In genomic region chr19:57954131-57954530, GRCm38 (mm10) we compare ENCODE assay signal across 29 mouse cellular contexts.
DNase-seq lines count a peak whose midpoint lies in the region; ATAC-seq and TF ChIP-seq lines count a peak whose summit lies in the region.
"Had no signal": no experiment of that assay in that cellular context is flagged by ENCODE, and none has a peak within 500 bp of the region (broad histone marks: within the 10 kb centered on the region; RNA-seq: fewer than 3 reads in every experiment).

No protein-coding gene starts in this region.

- H3K9me3 ChIP-seq in heart, embryonic 11.5 days (replicated peaks; ENCODE audit: control insufficient read depth, low read length), result no peaks in the 10 kb centered on the region
- H3K9me3 ChIP-seq in limb, embryonic 11.5 days (ENCODE audit: control insufficient read depth, low read length), result no peaks in the 10 kb centered on the region
- no peaks in the 10 kb centered on the region for H3K9me3 ChIP-seq in limb, embryonic 10.5 days (replicated peaks)
- no peaks in the 10 kb centered on the region for H3K9me3 ChIP-seq in MEL (replicated peaks; ENCODE audit: insufficient read depth, low read length)
- no peaks in the 10 kb centered on the region for H3K9me3 ChIP-seq in stomach, postnatal 0 days (ENCODE audit: control insufficient read depth, low read length)
- no peaks in the 10 kb centered on the region for H3K9me3 ChIP-seq in kidney, embryonic 15.5 days (replicated peaks)
- H3K9me3 ChIP-seq: embryonic facial prominence, embryonic 13.5 days; embryonic facial prominence, embryonic 15.5 days; forebrain, embryonic 10.5 days; forebrain, embryonic 12.5 days had no signal

- no peak overlapping the region for H3K4me2 ChIP-seq in heart, embryonic 11.5 days
- H3K4me2 ChIP-seq in limb, embryonic 11.5 days (ENCODE audit: low read depth, severe bottlenecking), result no peak overlapping the region
- no peak overlapping the region for H3K4me2 ChIP-seq in stomach, postnatal 0 days (replicated peaks; ENCODE audit: low read depth)
- H3K4me2 ChIP-seq in kidney, embryonic 15.5 days, result no peak overlapping the region
- H3K4me2 ChIP-seq: embryonic facial prominence, embryonic 13.5 days; embryonic facial prominence, embryonic 15.5 days; forebrain, embryonic 12.5 days had no signal

- no peak for TF ChIP-seq RAD21 in MEL (IDR thresholded peaks at IDR 0.05; ENCODE audit: low read depth, low read length)

- no peak for TF ChIP-seq POLR2A in MEL (IDR thresholded peaks at IDR 0.05; ENCODE audit: control insufficient read depth in 1 of 2, insufficient read depth in 1 of 2, low read depth in 1 of 2, low read length in 2 of 2, poor library complexity in 1 of 2)

- WGBS in heart, embryonic 11.5 days (ENCODE audit: insufficient replicate concordance), result 94% methylated on average over 3 of the region's 3 CpGs
- WGBS in limb, embryonic 11.5 days, result 98% methylated on average over 3 of the region's 3 CpGs
- WGBS in limb, embryonic 10.5 days, result 96% methylated on average over 3 of the region's 3 CpGs
- 95% methylated on average over 3 of the region's 3 CpGs for WGBS in stomach, postnatal 0 days
- 98% methylated on average over 3 of the region's 3 CpGs for WGBS in kidney, embryonic 15.5 days

- H3K4me3 ChIP-seq in heart, embryonic 11.5 days (ENCODE audit: low read depth, low read length), result no peak overlapping the region
- H3K4me3 ChIP-seq in limb, embryonic 11.5 days (ENCODE audit: low read depth, low read length), result no peak overlapping the region
- no peak overlapping the region for H3K4me3 ChIP-seq in limb, embryonic 10.5 days
- H3K4me3 ChIP-seq in MEL (ENCODE audit: control insufficient read depth in 1 of 2, insufficient read depth in 1 of 2, low read depth in 2 of 2, low read length in 2 of 2), result no peak overlapping the region
- no peak overlapping the region for H3K4me3 ChIP-seq in stomach, postnatal 0 days (ENCODE audit: low read depth, low read length)
- H3K4me3 ChIP-seq in kidney, embryonic 15.5 days (replicated peaks), result no peak overlapping the region
- H3K4me3 ChIP-seq: embryonic facial prominence, embryonic 13.5 days; embryonic facial prominence, embryonic 15.5 days; erythroblast, embryonic 14.5 days; forebrain, embryonic 10.5 days; forebrain, embryonic 12.5 days had no signal

- DNase-seq in heart, adult 11 months, result peak; percentile 80
- DNase-seq in limb, embryonic 11.5 days (ENCODE audit: low spot score), result peak; percentile 15
- DNase-seq in limb, embryonic 10.5 days (ENCODE audit: low spot score), result no peak
- DNase-seq in MEL (ENCODE audit: low read depth, low spot score) (no peak), ZHBTc4 (ENCODE audit: low read depth, low spot score) (peak; percentile 68)
- DNase-seq in stomach, postnatal 0 days (ENCODE audit: low spot score), result no peak
- DNase-seq: adrenal gland, adult 2 months; adrenal gland, postnatal 10 days; adrenal gland, postnatal 25 days; B cell, adult 2 months; cerebellum, adult 11 months; cerebellum, adult 18-20 months; cerebellum, adult 8-10 months; cerebellum, adult 9-11 months; cerebellum, postnatal 14 days; cerebellum, postnatal 36 days; embryo, embryonic 11 days had no signal

- H3K27ac ChIP-seq in heart, embryonic 11.5 days (ENCODE audit: low read depth, low read length), result no peak overlapping the region
- H3K27ac ChIP-seq in limb, embryonic 11.5 days (replicated peaks; ENCODE audit: low read depth, low read length), result no peak overlapping the region
- no peak overlapping the region for H3K27ac ChIP-seq in limb, embryonic 10.5 days
- H3K27ac ChIP-seq in MEL (ENCODE audit: control insufficient read depth, low read depth, low read length), result no peak overlapping the region
- no peak overlapping the region for H3K27ac ChIP-seq in stomach, postnatal 0 days (replicated peaks)
- H3K27ac ChIP-seq in kidney, embryonic 15.5 days, result no peak overlapping the region
- H3K27ac ChIP-seq: embryonic facial prominence, embryonic 13.5 days; embryonic facial prominence, embryonic 15.5 days; forebrain, embryonic 10.5 days; forebrain, embryonic 12.5 days had no signal

- no peaks in the 10 kb centered on the region for H3K79me2 ChIP-seq in MEL (ENCODE audit: control insufficient read depth, insufficient read depth, low read length, poor library complexity)

- no peaks in the 10 kb centered on the region for H3K27me3 ChIP-seq in heart, embryonic 11.5 days (ENCODE audit: control insufficient read depth, insufficient read depth, low read length)
- no peaks in the 10 kb centered on the region for H3K27me3 ChIP-seq in limb, embryonic 11.5 days (ENCODE audit: control insufficient read depth, insufficient read depth, low read length)
- no peaks in the 10 kb centered on the region for H3K27me3 ChIP-seq in limb, embryonic 10.5 days (ENCODE audit: low read depth, poor library complexity, severe bottlenecking)
- H3K27me3 ChIP-seq in MEL (ENCODE audit: control insufficient read depth in 1 of 2, insufficient read depth in 2 of 2, low read length in 2 of 2), result no peaks in the 10 kb centered on the region
- no peaks in the 10 kb centered on the region for H3K27me3 ChIP-seq in stomach, postnatal 0 days (ENCODE audit: control insufficient read depth, insufficient read depth, low read length)
- no peaks in the 10 kb centered on the region for H3K27me3 ChIP-seq in kidney, embryonic 15.5 days
- H3K27me3 ChIP-seq: CH12.LX; embryonic facial prominence, embryonic 13.5 days; embryonic facial prominence, embryonic 15.5 days; forebrain, embryonic 12.5 days had no signal

- no peak for ATAC-seq in heart, embryonic 11.5 days (replicated peaks; ENCODE audit: insufficient number of reproducible peaks, low FRiP score, low TSS enrichment)
- ATAC-seq in limb, embryonic 11.5 days (ENCODE audit: insufficient number of reproducible peaks, low FRiP score, low TSS enrichment, low read depth), result no peak
- ATAC-seq in stomach, postnatal 0 days (ENCODE audit: low FRiP score, low TSS enrichment), result no peak
- ATAC-seq in kidney, embryonic 15.5 days (replicated peaks; ENCODE audit: low FRiP score), result no peak
- ATAC-seq: CD4-positive, CD25-positive, alpha-beta regulatory T cell, adult 4 months; forebrain, embryonic 14.5 days; forebrain, embryonic 16.5 days had no signal

- no peaks in the 10 kb centered on the region for H3K36me3 ChIP-seq in heart, embryonic 11.5 days (ENCODE audit: control insufficient read depth, insufficient read depth, low read length)
- no peaks in the 10 kb centered on the region for H3K36me3 ChIP-seq in limb, embryonic 11.5 days (ENCODE audit: control insufficient read depth, insufficient read depth, low read length)
- no peaks in the 10 kb centered on the region for H3K36me3 ChIP-seq in limb, embryonic 10.5 days
- H3K36me3 ChIP-seq in MEL (ENCODE audit: control insufficient read depth in 1 of 2, insufficient read depth in 2 of 2, low read length in 2 of 2), result peaks cover 0 to 2% of the 10 kb centered on the region in 2 experiments; a peak in 1 of 4 replicates
- no peaks in the 10 kb centered on the region for H3K36me3 ChIP-seq in stomach, postnatal 0 days (ENCODE audit: control insufficient read depth, insufficient read depth, low read length)
- H3K36me3 ChIP-seq in kidney, embryonic 15.5 days, result no peaks in the 10 kb centered on the region
- H3K36me3 ChIP-seq: embryonic facial prominence, embryonic 13.5 days; embryonic facial prominence, embryonic 15.5 days; forebrain, embryonic 12.5 days; G1E had no signal

- TF ChIP-seq CTCF in MEL (IDR thresholded peaks at IDR 0.05 in 2 of 3, conservative IDR thresholded peaks at IDR 0.05 in 1 of 3; ENCODE audit: control insufficient read depth in 1 of 3, insufficient read depth in 1 of 3, low read depth in 2 of 3, low read length in 3 of 3, poor library complexity in 1 of 3, severe bottlenecking in 1 of 3), result no peak
- TF ChIP-seq CTCF in stomach, postnatal 0 days (IDR thresholded peaks at IDR 0.05; ENCODE audit: low read depth), result no peak

- H3K9ac ChIP-seq in heart, embryonic 11.5 days (ENCODE audit: low read depth, low read length), result no peak overlapping the region
- no peak overlapping the region for H3K9ac ChIP-seq in limb, embryonic 11.5 days (ENCODE audit: low read length)
- H3K9ac ChIP-seq in MEL (ENCODE audit: control insufficient read depth, low read depth, low read length, poor library complexity, severe bottlenecking), result no peak overlapping the region
- H3K9ac ChIP-seq in stomach, postnatal 0 days (ENCODE audit: low read length), result no peak overlapping the region
- no peak overlapping the region for H3K9ac ChIP-seq in kidney, embryonic 15.5 days
- H3K9ac ChIP-seq: embryonic facial prominence, embryonic 13.5 days; embryonic facial prominence, embryonic 15.5 days; forebrain, embryonic 12.5 days had no signal

- no peak for TF ChIP-seq EP300 in MEL (IDR thresholded peaks at IDR 0.05; ENCODE audit: low read depth in 1 of 2, low read length in 2 of 2)
- no peak for TF ChIP-seq EP300 in stomach, postnatal 0 days (optimal IDR thresholded peaks at IDR 0.05)

- no peaks in the 10 kb centered on the region for H3K4me1 ChIP-seq in heart, embryonic 11.5 days (ENCODE audit: control insufficient read depth, insufficient read depth, low read length)
- no peaks in the 10 kb centered on the region for H3K4me1 ChIP-seq in limb, embryonic 11.5 days (ENCODE audit: control insufficient read depth, insufficient read depth, low read length)
- no peaks in the 10 kb centered on the region for H3K4me1 ChIP-seq in limb, embryonic 10.5 days
- H3K4me1 ChIP-seq in MEL (ENCODE audit: control insufficient read depth in 1 of 2, insufficient read depth in 2 of 2, low read length in 2 of 2), result peaks cover 0 to 3% of the 10 kb centered on the region in 2 experiments; a peak in 2 of 4 replicates
- H3K4me1 ChIP-seq in stomach, postnatal 0 days (replicated peaks; ENCODE audit: control insufficient read depth, insufficient read depth), result no peaks in the 10 kb centered on the region
- no peaks in the 10 kb centered on the region for H3K4me1 ChIP-seq in kidney, embryonic 15.5 days
- H3K4me1 ChIP-seq: embryonic facial prominence, embryonic 13.5 days; embryonic facial prominence, embryonic 15.5 days had no signal

TF ChIP-seq in MEL, 35 proteins besides CTCF, POLR2A, EP300 and RAD21:
- TF ChIP-seq NRF1 (IDR thresholded peaks at IDR 0.05; ENCODE audit: insufficient read depth, low read depth, low read length, poor library complexity, severe bottlenecking) (no peak), USF1 (IDR thresholded peaks at IDR 0.05; ENCODE audit: low read depth, low read length) (peak; percentile 41; the same call in 1 of the 2 replicates)
TF ChIP-seq in MEL: peak in this region for 1.

Comparison
In these comparisons a context has a peak if more than half of its experiments do, and no peak if none do; other contexts are left out.
1. DNase-seq: peak in heart, adult 11 months (single experiment), limb, embryonic 11.5 days (single experiment) and ZHBTc4 (single experiment); none in limb, embryonic 10.5 days (single experiment), MEL (single experiment) and stomach, postnatal 0 days (single experiment).